Comparison of ENCODE assay signal across 10 mouse cellular contexts in the genomic region with DNA sequence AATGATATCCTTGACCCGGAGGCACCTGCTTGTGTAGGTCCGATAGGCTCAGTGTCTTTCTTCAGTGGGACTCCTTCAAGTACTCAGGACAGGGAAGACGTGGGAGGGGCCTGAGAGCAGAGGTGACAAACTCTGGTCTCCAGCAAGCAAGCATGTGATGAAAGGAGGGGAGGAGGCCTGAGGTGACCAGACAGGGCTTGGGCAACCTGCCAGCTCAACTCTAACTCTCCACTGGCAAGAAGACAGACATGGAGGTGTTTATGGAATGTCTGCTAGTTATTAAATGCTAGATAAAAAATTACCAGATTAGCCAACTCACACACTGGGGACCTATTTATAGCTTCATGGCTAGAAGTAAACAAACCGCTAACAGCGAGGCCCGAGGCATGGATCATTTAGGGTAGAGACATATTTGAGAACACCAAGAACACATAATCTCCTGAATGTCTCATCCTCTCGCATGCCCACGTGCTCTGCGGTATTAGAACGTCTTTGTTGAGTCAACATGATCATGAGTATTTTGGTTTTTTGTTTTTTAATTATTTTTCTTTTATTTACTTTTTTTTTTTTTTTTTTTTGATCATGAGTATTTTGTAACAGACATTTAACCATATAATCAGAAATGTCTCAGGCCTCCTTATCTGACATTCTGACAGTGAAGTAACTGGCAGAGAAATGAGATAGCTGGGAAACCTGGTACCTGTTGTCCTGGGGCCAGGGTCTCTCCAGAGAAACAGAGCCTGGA. TPM values are rescaled to one million over a fixed set of nuclear protein-coding genes. Genes with fewer than 3 reads are reported as not detected.
DNase-seq lines count a peak whose midpoint lies in the region; ATAC-seq and TF ChIP-seq lines count a peak whose summit lies in the region.
"Had no signal": no experiment of that assay in that cellular context is flagged by ENCODE, and none has a peak within 500 bp of the region (broad histone marks: within the 10 kb centered on the region; RNA-seq: fewer than 3 reads in every experiment).

No protein-coding gene starts in this region.

- TF ChIP-seq CTCF in heart, adult 2 months (IDR thresholded peaks at IDR 0.05): no peak

- no peak for TF ChIP-seq POLR2A in heart, adult 2 months (IDR thresholded peaks at IDR 0.05; ENCODE audit: insufficient read depth, low read depth, low read length)

- intact Hi-C loops in heart, adult 2 months (cut with DNase I): no loop called here

- no peak overlapping the region for H3K4me2 ChIP-seq in midbrain, embryonic 13.5 days (replicated peaks)

- WGBS in heart, adult 2 months: 36% methylated on average over 10 of the region's 10 CpGs
- 94% methylated on average over 10 of the region's 10 CpGs for WGBS in midbrain, embryonic 13.5 days

- TF ChIP-seq EP300 in heart, adult 2 months (IDR thresholded peaks at IDR 0.05; ENCODE audit: insufficient read depth, low read depth, low read length): 0 out of 2 replicates have a peak, but pooled peaks have one; percentile 67

- H3K27me3 ChIP-seq in heart, adult 2 months (ENCODE audit: control insufficient read depth, insufficient read depth, low read length): no peaks in the 10 kb centered on the region
- no peaks in the 10 kb centered on the region for H3K27me3 ChIP-seq in midbrain, embryonic 13.5 days

- no peak for ATAC-seq in cerebellum, adult (ENCODE audit: insufficient number of reproducible peaks, low FRiP score, low TSS enrichment)
- no peak for ATAC-seq in midbrain, embryonic 13.5 days

- peaks cover 14% of the 10 kb centered on the region for H3K36me3 ChIP-seq in heart, adult 2 months (ENCODE audit: control insufficient read depth, insufficient read depth, low read length)
- H3K36me3 ChIP-seq in midbrain, embryonic 13.5 days: no peaks in the 10 kb centered on the region

- H3K27ac ChIP-seq in heart, adult 2 months: peak overlapping the region; percentile 98
- H3K27ac ChIP-seq in midbrain, embryonic 13.5 days: no peak overlapping the region

- H3K9me3 ChIP-seq in midbrain, embryonic 13.5 days: no peaks in the 10 kb centered on the region

- no peak overlapping the region for H3K4me3 ChIP-seq in heart, adult 2 months
- no peak overlapping the region for H3K4me3 ChIP-seq in midbrain, embryonic 13.5 days (replicated peaks)

- no peaks in the 10 kb centered on the region for H3K79me2 ChIP-seq in heart, adult 2 months (replicated peaks; ENCODE audit: control insufficient read depth, insufficient read depth, low read length)

- DNase-seq in cerebellum, postnatal 14 days: peak; percentile 4 to 21
- DNase-seq in heart, adult 2 months: peak; percentile 68 to 80
- DNase-seq in kidney, adult 9 months: peak; percentile 93
- DNase-seq in lung, postnatal 36 days: peak; percentile 76
- no peak for DNase-seq in spleen, postnatal 14 days (ENCODE audit: low spot score in 2 of 2)
- no peak for DNase-seq in right cerebral cortex, postnatal 14 days
- DNase-seq: thymus, postnatal 25 days had no signal

- peaks cover 17% of the 10 kb centered on the region for H3K4me1 ChIP-seq in heart, adult 2 months (ENCODE audit: control insufficient read depth, insufficient read depth, low read length)
- H3K4me1 ChIP-seq in midbrain, embryonic 13.5 days (replicated peaks): peaks cover 5% of the 10 kb centered on the region

- no peak overlapping the region for H3K9ac ChIP-seq in heart, adult 2 months (ENCODE audit: low read depth, low read length)
- H3K9ac ChIP-seq in midbrain, embryonic 13.5 days (replicated peaks): no peak overlapping the region

RNA-seq across cellular contexts. Expression of a gene that starts 53.0 kb away (rescaled TPM):
- 10 to 100 TPM; 16.9 to 20.6 TPM for total RNA-seq in heart, adult 2 months (2021)
- 9.2 and 15.0 TPM in 2 replicates for polyA plus RNA-seq in heart, adult 2 months (2012; rRNA removed)
- polyA plus RNA-seq in midbrain, embryonic 13.5 days (2015; fragmentation: Nextera tagmentation; extraction: Ambion mirVana): 11.9 and 13.0 TPM in 2 replicates

RNA-seq across cellular contexts. Expression of a gene that starts 58.4 kb away (rescaled TPM):
- total RNA-seq in heart, adult 2 months (2021): not detected
- 0.14 TPM in 1 of 2 replicates, not detected in the other for polyA plus RNA-seq in heart, adult 2 months (2012; rRNA removed)
- 0.09 TPM in 1 of 2 replicates, not detected in the other for polyA plus RNA-seq in midbrain, embryonic 13.5 days (2015; fragmentation: Nextera tagmentation; extraction: Ambion mirVana)
- total RNA-seq: left cerebral cortex, postnatal 10 days had no signal

Comparison
In these comparisons a context has a peak if more than half of its experiments do, and no peak if none do; other contexts are left out.
1. DNase-seq: peak in cerebellum, postnatal 14 days (2 of 2), heart, adult 2 months (2 of 2), kidney, adult 9 months (single experiment) and lung, postnatal 36 days (single experiment); none in spleen, postnatal 14 days (0 of 2) and right cerebral cortex, postnatal 14 days (single experiment).